Mouse (Mus musculus): Measurements from ENCODE around the gene Pdzrn4. TPM values are rescaled to one million over a fixed set of nuclear protein-coding genes. Genes with fewer than 3 reads are reported as not detected.

The Pdzrn4 gene
- polyA plus RNA-seq, 1 experiment = 0.01 TPM

DNA sequence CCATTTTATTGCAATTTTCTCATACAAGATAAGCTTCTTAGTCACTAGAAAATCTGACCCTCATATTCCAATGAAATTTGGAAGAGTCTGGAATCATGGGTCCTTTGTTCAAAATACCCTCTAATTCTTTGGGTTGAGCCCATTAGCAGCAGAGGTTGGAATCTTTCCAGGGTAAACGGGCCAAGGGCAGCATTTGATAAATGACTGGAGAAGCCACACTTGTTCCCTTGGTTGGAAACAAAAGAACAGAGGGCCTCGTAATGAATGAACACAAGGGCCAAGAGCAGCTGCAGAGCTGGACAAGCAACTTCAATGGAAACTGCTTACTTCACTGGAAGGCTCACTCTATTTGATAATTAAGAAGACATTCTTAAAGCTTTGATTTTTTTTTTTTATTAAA is 198.0 kb downstream of the Pdzrn4 start:
- H3K4me3 ChIP-seq (replicated peaks) = no peak overlapping the region
- H3K27me3 ChIP-seq (ENCODE audit: control insufficient read depth) = peaks cover 6% of the 10 kb centered on the region; the same call in 1 of the 2 replicates
- TF ChIP-seq TAL1 (IDR thresholded peaks at IDR 0.05; ENCODE audit: low read length) (no peak), GATA1 (IDR thresholded peaks at IDR 0.05; ENCODE audit: low read length) (no peak)
- H3K4me1 ChIP-seq (ENCODE audit: control insufficient read depth) = no peaks in the 10 kb centered on the region
- peaks cover 6% of the 10 kb centered on the region for H3K9me3 ChIP-seq (ENCODE audit: control insufficient read depth, low read length)
- no peaks in the 10 kb centered on the region for H3K36me3 ChIP-seq (ENCODE audit: control insufficient read depth)

GRCm38 (mm10) chr15:92597011-92597780 is 200.5 kb downstream of the Pdzrn4 start:
- H3K27me3 ChIP-seq (ENCODE audit: control insufficient read depth) = peaks cover 6% of the 10 kb centered on the region; the same call in 1 of the 2 replicates
- TF ChIP-seq GATA1 (IDR thresholded peaks at IDR 0.05; ENCODE audit: low read length) = no peak
- no peak for TF ChIP-seq TAL1 (IDR thresholded peaks at IDR 0.05; ENCODE audit: low read length)
- no peaks in the 10 kb centered on the region for H3K36me3 ChIP-seq (ENCODE audit: control insufficient read depth)
- no peak overlapping the region for H3K4me3 ChIP-seq (replicated peaks)
- no peaks in the 10 kb centered on the region; the same call in 1 of the 2 replicates for H3K9me3 ChIP-seq (ENCODE audit: control insufficient read depth, low read length)
- no peaks in the 10 kb centered on the region for H3K4me1 ChIP-seq (ENCODE audit: control insufficient read depth)

DNA sequence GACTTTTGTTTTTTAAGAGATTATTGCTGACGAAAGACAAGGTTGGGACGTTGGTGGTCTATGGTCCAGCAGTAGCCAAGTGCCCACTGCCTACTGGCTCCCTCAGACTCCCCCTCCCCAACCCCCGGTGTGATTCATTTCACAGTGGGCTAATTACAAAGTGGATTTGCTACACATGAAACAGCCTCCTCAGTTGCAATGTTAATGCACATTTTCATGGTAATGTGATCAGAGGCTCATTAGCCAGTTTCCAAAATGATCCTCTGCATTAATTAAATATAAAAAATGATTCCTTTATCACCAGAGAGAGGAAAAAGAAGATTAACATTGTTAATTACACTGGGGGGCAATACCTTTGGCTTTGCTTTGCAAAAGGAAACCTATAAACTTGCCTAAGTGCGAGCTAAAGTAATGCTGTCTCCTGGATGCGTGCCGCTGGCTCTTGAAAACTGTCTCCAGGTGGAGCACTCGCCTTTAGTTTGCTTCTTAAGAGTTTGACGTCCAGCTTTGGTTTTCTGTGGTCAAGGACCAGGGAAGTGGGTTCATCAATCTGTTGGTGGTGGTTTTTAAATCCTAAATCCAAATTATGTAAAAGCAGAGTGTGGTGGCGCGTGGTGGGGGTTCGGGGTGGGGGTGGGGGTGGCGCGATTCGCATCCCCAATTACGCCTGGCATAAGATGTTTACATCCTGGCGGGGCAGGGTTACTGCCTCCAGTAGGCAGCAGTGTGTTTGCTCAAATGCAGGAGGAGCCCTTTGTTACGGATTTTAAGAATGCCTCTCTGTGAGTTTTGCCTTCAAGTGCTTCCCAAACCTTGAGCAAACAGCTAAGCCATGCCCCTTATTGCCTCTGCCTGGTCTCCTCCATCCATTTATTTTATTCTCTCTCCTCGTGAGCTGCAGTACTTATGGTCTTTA is 202.0 kb downstream of the Pdzrn4 start:
- H3K9me3 ChIP-seq (ENCODE audit: control insufficient read depth, low read length) = no peaks in the 10 kb centered on the region
- TF ChIP-seq GATA1 (IDR thresholded peaks at IDR 0.05; ENCODE audit: low read length) (no peak), TAL1 (IDR thresholded peaks at IDR 0.05; ENCODE audit: low read length) (no peak)
- H3K4me1 ChIP-seq (ENCODE audit: control insufficient read depth) = no peaks in the 10 kb centered on the region

GRCm38 (mm10) chr15:92599381-92599780 is 202.7 kb downstream of the Pdzrn4 start:
- TF ChIP-seq TAL1 (IDR thresholded peaks at IDR 0.05; ENCODE audit: low read length) (no peak), GATA1 (IDR thresholded peaks at IDR 0.05; ENCODE audit: low read length) (no peak)
- peaks cover 4% of the 10 kb centered on the region; the same call in 1 of the 2 replicates for H3K9me3 ChIP-seq (ENCODE audit: control insufficient read depth, low read length)
- peaks cover 6% of the 10 kb centered on the region; the same call in 1 of the 2 replicates for H3K27me3 ChIP-seq (ENCODE audit: control insufficient read depth)
- no peak overlapping the region for H3K4me3 ChIP-seq (replicated peaks)
- H3K36me3 ChIP-seq (ENCODE audit: control insufficient read depth) = no peaks in the 10 kb centered on the region
- H3K4me1 ChIP-seq (ENCODE audit: control insufficient read depth) = no peaks in the 10 kb centered on the region

More for the DNA sequence above, 202.0 kb downstream of the Pdzrn4 start:
- Histone ChIP-seq H3K4me3 (replicated peaks) (no peak overlapping the region), H3K27me3 (ENCODE audit: control insufficient read depth) (peaks cover 6% of the 10 kb centered on the region; the same call in 1 of the 2 replicates), H3K36me3 (ENCODE audit: control insufficient read depth) (no peaks in the 10 kb centered on the region)

DNA sequence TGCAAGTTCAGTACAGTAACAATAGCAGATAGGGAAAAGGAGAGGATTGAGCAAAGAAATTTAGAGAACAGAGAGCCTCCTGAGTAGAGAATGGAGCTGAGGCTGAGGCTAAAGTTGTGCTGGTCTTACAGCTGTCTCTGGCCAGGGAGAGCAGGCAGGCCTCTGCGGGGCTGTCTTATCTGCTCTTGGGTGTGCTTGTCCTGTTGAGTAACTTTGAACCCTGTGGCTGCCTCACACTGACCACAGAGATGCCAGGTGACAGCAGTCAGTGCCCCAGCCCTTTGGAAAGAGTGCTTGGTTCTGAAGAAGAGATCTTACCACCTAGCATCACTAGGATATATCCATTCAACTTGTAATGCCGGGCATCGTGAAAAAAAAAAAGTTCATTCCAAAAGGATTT is 214.2 kb downstream of the Pdzrn4 start:
- Histone ChIP-seq H3K36me3 (ENCODE audit: control insufficient read depth) (no peaks in the 10 kb centered on the region), H3K27me3 (ENCODE audit: control insufficient read depth) (no peaks in the 10 kb centered on the region), H3K4me1 (ENCODE audit: control insufficient read depth) (no peaks in the 10 kb centered on the region), H3K4me3 (replicated peaks) (no peak overlapping the region), H3K9me3 (ENCODE audit: control insufficient read depth, low read length) (peaks cover 2% of the 10 kb centered on the region; the same call in 1 of the 2 replicates)
- TF ChIP-seq TAL1 (IDR thresholded peaks at IDR 0.05; ENCODE audit: low read length) = no peak
- no peak for TF ChIP-seq GATA1 (IDR thresholded peaks at IDR 0.05; ENCODE audit: low read length)

GRCm38 (mm10) chr15:92612386-92612785 is 215.7 kb downstream of the Pdzrn4 start:
- no peaks in the 10 kb centered on the region for H3K36me3 ChIP-seq (ENCODE audit: control insufficient read depth)
- H3K27me3 ChIP-seq (ENCODE audit: control insufficient read depth) = no peaks in the 10 kb centered on the region
- TF ChIP-seq GATA1 (IDR thresholded peaks at IDR 0.05; ENCODE audit: low read length) = no peak
- TF ChIP-seq TAL1 (IDR thresholded peaks at IDR 0.05; ENCODE audit: low read length) = no peak
- H3K4me3 ChIP-seq (replicated peaks) = no peak overlapping the region
- H3K9me3 ChIP-seq (ENCODE audit: control insufficient read depth, low read length) = peaks cover 2% of the 10 kb centered on the region; the same call in 1 of the 2 replicates
- no peaks in the 10 kb centered on the region for H3K4me1 ChIP-seq (ENCODE audit: control insufficient read depth)

- H3K4me3 ChIP-seq (replicated peaks) = no peak overlapping the region
- TF ChIP-seq TAL1 (IDR thresholded peaks at IDR 0.05; ENCODE audit: low read length) = no peak
- TF ChIP-seq GATA1 (IDR thresholded peaks at IDR 0.05; ENCODE audit: low read length) = no peak
- H3K27me3 ChIP-seq (ENCODE audit: control insufficient read depth) = no peaks in the 10 kb centered on the region
- H3K36me3 ChIP-seq (ENCODE audit: control insufficient read depth) = no peaks in the 10 kb centered on the region
- peaks cover 2% of the 10 kb centered on the region; the same call in 1 of the 2 replicates for H3K9me3 ChIP-seq (ENCODE audit: control insufficient read depth, low read length)
- H3K4me1 ChIP-seq (ENCODE audit: control insufficient read depth) = no peaks in the 10 kb centered on the region
Observed at GRCm38 (mm10) chr15:92613228-92613627, 216.5 kb downstream of the Pdzrn4 start.

DNA sequence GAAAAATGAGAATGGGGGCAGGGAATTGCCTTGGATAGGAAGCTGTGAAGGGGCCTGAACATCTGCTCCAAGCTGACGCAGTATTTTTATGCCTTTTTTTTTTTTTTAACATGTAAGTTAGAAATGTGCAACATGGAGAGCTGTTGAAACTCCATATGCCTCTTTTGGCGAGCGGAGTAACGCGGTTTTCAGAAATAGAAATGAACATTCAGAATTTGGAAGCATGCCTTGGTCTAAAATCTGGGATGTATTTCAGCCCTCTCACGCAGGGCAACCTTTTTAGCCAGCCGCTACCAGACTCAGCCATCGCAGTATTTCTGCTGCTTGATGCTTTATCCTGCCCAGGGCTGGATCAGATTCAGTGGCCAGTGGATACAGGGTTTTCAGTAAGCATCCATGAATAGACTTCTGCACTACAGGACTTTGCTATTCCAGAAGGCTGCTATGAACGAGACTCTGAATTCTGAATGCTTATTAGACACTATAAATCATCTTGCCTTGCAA is 225.1 kb downstream of the Pdzrn4 start:
- Histone ChIP-seq H3K4me3 (replicated peaks) (no peak overlapping the region), H3K9me3 (ENCODE audit: control insufficient read depth, low read length) (peaks cover 15% of the 10 kb centered on the region), H3K36me3 (ENCODE audit: control insufficient read depth) (no peaks in the 10 kb centered on the region), H3K27me3 (ENCODE audit: control insufficient read depth) (no peaks in the 10 kb centered on the region), H3K4me1 (ENCODE audit: control insufficient read depth) (no peaks in the 10 kb centered on the region)
- TF ChIP-seq TAL1 (IDR thresholded peaks at IDR 0.05; ENCODE audit: low read length) = no peak
- no peak for TF ChIP-seq GATA1 (IDR thresholded peaks at IDR 0.05; ENCODE audit: low read length)

Measured in erythroblast, embryonic 14.5 days (primary cell).